Mouse (Mus musculus) CD8-positive naive resting alpha-beta T cell, adult 2 months (primary cell): ENCODE measurements around the gene Tas2r135.

Source experiments
- DNase-seq, 2 experiments: peaks; one replicate each; pipeline ENCODE4 v3.0.0; 2022; ENCODE audit warnings: low read depth in 2 of 2, low spot score in 2 of 2

The Tas2r135 gene

DNA sequence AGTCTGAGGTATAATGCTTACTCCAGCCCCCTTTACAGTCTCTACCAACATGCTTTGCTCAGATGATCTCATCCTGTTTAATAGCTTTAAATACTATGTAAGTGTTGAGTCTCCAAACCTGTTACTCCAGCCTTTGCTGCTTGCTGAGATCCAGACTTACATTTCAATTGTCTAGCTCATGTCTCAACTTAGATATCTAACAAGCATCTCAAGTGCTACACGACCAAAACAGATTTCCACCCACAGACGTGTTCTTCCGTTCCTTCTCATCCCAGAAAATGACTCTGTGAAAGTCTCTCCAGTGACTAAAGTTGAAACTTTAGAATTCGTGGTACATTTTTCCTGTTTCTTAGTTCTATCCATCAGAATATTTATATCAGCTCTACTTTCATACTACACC, 21.1 kb downstream of the Tas2r135 start:
- DNase-seq, result no peak

DNA sequence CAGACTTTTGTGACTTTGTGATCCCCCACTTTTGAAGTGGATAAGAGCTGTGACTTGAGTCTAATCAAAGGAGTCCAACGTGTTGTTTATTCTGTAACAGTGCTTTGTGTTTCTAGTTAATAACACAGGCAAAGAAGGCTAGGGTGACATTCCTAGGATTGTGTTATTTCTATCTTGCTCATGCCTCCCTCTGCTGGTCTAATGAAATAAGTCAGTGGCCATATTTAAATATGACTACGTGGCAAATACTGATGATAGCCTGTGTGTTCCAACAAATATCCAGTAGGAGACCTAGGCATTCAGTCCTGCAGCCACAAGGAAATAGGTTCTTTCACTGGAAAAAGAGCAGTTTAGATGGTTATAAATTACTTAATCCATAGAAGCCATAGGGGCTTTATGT, 28.3 kb downstream of the Tas2r135 start:
- DNase-seq, result no peak

DNA sequence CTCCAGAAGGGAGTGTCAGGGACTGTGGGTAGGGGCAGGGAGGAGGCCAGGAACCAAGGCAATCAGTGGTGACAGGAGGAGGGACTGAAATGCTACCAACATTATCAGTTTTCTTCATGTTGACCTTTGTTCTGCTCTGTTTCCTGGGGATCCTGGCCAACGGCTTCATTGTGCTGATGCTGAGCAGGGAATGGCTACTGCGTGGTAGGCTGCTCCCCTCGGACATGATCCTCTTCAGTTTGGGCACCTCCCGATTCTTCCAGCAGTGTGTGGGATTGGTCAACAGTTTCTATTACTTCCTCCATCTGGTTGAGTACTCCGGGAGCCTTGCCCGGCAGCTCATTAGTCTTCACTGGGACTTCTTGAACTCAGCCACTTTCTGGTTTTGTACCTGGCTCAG, 29.2 kb downstream of the Tas2r135 start, which contains the start of gene Tas2r126:
Gene Tas2r126, plus strand, starts transcription at position 90 of the 400 bp plus-strand sequence.
- no peak for DNase-seq

DNA sequence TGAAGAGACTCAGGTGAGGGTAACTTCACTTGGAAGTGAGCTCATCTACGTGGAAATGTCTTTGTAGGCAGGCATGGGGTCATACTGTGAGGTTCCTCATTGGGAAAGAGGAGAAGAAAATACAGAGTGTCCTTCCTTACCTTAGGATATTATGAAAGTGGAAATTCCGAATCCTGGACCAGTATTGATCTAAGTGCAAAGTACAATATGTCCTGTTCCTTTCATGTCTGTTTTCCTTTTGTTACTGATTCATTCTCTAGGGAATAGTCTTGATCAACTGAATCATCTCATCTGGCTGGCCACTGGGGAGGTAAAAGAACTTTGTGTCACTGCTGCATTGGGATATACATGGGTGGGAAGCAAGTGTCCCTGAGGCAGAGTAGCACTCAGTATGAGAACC, 30.3 kb downstream of the Tas2r135 start:
- DNase-seq, result no peak

DNA sequence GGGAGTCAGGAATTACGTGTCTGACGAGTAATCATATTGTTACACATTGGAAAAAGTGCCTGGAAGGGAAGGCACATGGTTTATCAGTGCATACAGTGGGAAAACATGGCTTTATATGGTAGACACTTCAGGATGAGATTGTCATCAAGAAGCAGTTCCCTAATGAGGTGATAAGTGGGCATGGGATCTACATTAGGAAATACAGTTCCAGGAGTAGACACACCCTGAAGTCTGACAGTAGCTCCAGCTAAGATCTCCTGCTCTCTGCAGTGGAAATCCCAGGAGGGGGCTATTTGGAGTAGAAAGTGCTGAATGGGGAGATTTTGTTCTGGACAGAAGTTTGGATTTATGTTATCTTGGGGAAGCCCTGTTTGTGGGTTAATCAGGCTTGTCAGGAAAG, 36.2 kb downstream of the Tas2r135 start:
- no peak for DNase-seq

DNA sequence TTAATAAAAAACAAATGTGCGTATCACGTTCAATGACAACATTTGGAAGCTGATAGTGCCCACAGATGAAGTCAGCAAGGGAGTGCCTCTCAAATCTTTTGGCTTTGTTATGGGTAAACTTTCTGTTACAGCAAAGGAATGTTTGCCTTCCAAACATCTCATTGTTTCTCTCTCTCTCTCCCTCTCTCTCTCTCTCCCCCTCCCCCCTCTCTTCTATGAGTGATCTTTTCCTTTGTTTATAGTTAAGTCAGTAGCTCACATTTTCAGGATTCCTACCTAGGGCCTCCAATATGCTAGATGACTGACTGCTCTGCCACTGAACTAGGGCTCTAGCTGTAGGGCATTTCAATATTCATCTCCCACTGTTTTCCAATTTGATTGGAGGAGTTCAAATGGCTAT, 39.3 kb downstream of the Tas2r135 start:
- DNase-seq, result no peak

DNA sequence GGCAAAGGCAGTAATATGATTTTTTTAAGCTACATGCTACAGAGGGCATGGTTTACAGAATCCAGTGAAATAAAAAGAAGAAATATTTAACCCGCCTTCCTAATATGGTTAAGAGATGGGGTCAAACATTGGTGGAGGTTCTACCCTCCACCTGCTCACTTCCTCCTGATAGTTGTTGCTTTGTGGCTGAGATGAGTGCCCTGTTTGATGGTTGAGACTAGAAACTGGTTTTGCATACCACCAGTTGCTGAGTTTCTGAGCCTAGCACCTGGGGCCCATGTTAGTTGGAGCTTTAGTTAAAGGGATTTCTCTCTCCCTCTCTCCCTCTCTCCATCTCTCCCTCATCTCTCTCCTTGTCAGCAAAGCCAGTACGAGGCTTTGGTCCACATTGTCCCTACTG, 42.1 kb downstream of the Tas2r135 start:
- DNase-seq, result no peak
